Mouse (Mus musculus) kidney, adult 2 months (tissue): Measurements from ENCODE around the gene Eef2k.

Experiments
- CTCF ChIP-seq: fragments of 200-500 bp; conservative IDR thresholded peaks from 2 replicates; pipeline ENCODE4 v1.5.1; 2011; ENCODE audit warnings: low read depth, mild to moderate bottlenecking, control low read depth, low read length, moderate library complexity, mixed read lengths; ENCODE audit not compliant: insufficient read depth, insufficient read length
- POLR2A ChIP-seq: fragments of 200-500 bp; IDR thresholded peaks from one replicate; pipeline ENCODE4 v1.6.1; 2011; ENCODE audit warnings: low read depth, low read length, control low read depth

GRCm38 (mm10) chr7:120869883-120870282 lies 27.3 kb downstream of the Eef2k start:
- TF ChIP-seq CTCF (no peak), POLR2A (no peak)
